Mouse (Mus musculus) kidney, embryonic 14.5 days (tissue): ENCODE data around the gene Padi4. TPM values are rescaled to one million over a fixed set of nuclear protein-coding genes. Genes with fewer than 3 reads are reported as not detected.

Experiments
- ATAC-seq: fragments of 200-750 bp; cut with Nextera tagmentation; 2 replicates; pipeline ENCODE4 v1.8.0; 2017; ENCODE audit warnings: moderate number of reproducible peaks, mild to moderate bottlenecking, moderate TSS enrichment, moderate library complexity; ENCODE audit not compliant: low FRiP score, low TSS enrichment
- H3K27ac ChIP-seq: fragments of 300-500 bp; sonication (generic); 2 replicates; pipeline ENCODE4 v1.5.1; 2014; ENCODE audit warnings: low read depth, mild to moderate bottlenecking, low read length, moderate library complexity, mixed read lengths
- H3K27me3 ChIP-seq: fragments of 300-500 bp; sonication (generic); 2 replicates; pipeline ENCODE4 v1.6.1; 2014; ENCODE audit warnings: mild to moderate bottlenecking, low read length; ENCODE audit not compliant: control insufficient read depth, insufficient read depth
- H3K36me3 ChIP-seq: fragments of 300-500 bp; sonication (generic); 2 replicates; pipeline ENCODE4 v1.6.1; 2014; ENCODE audit warnings: low read length, mixed read lengths; ENCODE audit not compliant: control insufficient read depth, insufficient read depth
- H3K4me1 ChIP-seq: fragments of 300-500 bp; sonication (generic); 2 replicates; pipeline ENCODE4 v1.6.1; 2014; ENCODE audit warnings: low read length, mixed read lengths; ENCODE audit not compliant: control insufficient read depth, insufficient read depth
- H3K4me2 ChIP-seq: fragments of 300-500 bp; sonication (generic); replicated peaks from 2 replicates; pipeline ENCODE4 v1.6.1; 2014; ENCODE audit warnings: low read depth, mild to moderate bottlenecking, low read length
- H3K4me3 ChIP-seq: fragments of 300-500 bp; sonication (generic); 2 replicates; pipeline ENCODE4 v1.5.1; 2014; ENCODE audit warnings: mild to moderate bottlenecking, low read length
- H3K9ac ChIP-seq: fragments of 300-500 bp; sonication (generic); 2 replicates; pipeline ENCODE4 v1.6.1; 2014; ENCODE audit warnings: low read depth, mild to moderate bottlenecking, low read length, moderate library complexity
- H3K9me3 ChIP-seq: fragments of 300-500 bp; sonication (generic); 2 replicates; pipeline ENCODE4 v1.6.1; 2016; ENCODE audit warnings: low read length; ENCODE audit not compliant: control insufficient read depth
- WGBS: fragments of 180-500 bp; shearing (Covaris S2); extraction: QIAGEN DNeasy Blood & Tissue Kit; methylation state at CpG from one replicate; pipeline ENCODE4 v1.1.7; 2014; 5-methylcytosine and 5-hydroxymethylcytosine counted together
- polyA plus RNA-seq: library from polyadenylated mRNA; unstranded; fragments of >200 nt; fragmentation: Nextera tagmentation; extraction: Ambion mirVana; gene quantifications from 2 replicates; pipeline ENCODE4 v1.2.1, GENCODE M21; 2014

Padi4 gene
- polyA plus RNA-seq, 1 experiment from 2014 or later: 1.3 TPM

- Histone ChIP-seq H3K4me2 (no peak overlapping the region), H3K36me3 (peaks cover 71% of the 10 kb centered on the region), H3K27me3 (no peaks in the 10 kb centered on the region), H3K4me3 (no peak overlapping the region), H3K4me1 (no peaks in the 10 kb centered on the region), H3K27ac (no peak overlapping the region), H3K9me3 (no peaks in the 10 kb centered on the region), H3K9ac (no peak overlapping the region)
- 86% methylated on average over 20 of the region's 20 CpGs for WGBS
- ATAC-seq: no peak
Observed at GRCm38 (mm10) chr4:140721968-140722490, 52.0 kb downstream of the Padi4 start.

GRCm38 (mm10) chr4:140720091-140720490, 53.9 kb downstream of the Padi4 start:
- H3K27me3 ChIP-seq: no peaks in the 10 kb centered on the region
- ATAC-seq: no peak
- no peaks in the 10 kb centered on the region for H3K9me3 ChIP-seq
- no peak overlapping the region for H3K4me3 ChIP-seq
- H3K4me2 ChIP-seq: no peak overlapping the region
- H3K4me1 ChIP-seq: no peaks in the 10 kb centered on the region
- WGBS: 94% methylated on average over 5 of the region's 5 CpGs
- H3K9ac ChIP-seq: no peak overlapping the region
- no peak overlapping the region for H3K27ac ChIP-seq
- peaks cover 87% of the 10 kb centered on the region for H3K36me3 ChIP-seq

- Histone ChIP-seq H3K4me3 (no peak overlapping the region), H3K27me3 (no peaks in the 10 kb centered on the region), H3K4me2 (no peak overlapping the region), H3K27ac (no peak overlapping the region), H3K9me3 (no peaks in the 10 kb centered on the region), H3K36me3 (peaks cover 98% of the 10 kb centered on the region), H3K4me1 (peaks cover 3% of the 10 kb centered on the region), H3K9ac (no peak overlapping the region)
- 91% methylated on average over 9 of the region's 9 CpGs for WGBS
- ATAC-seq: no peak
Observed at GRCm38 (mm10) chr4:140718436-140718835, 55.6 kb downstream of the Padi4 start.

- H3K9me3 ChIP-seq: no peaks in the 10 kb centered on the region
- WGBS: 94% methylated on average over 11 of the region's 11 CpGs
- H3K9ac ChIP-seq: no peak overlapping the region
- no peak overlapping the region for H3K4me2 ChIP-seq
- H3K36me3 ChIP-seq: peaks cover 98% of the 10 kb centered on the region
- no peak overlapping the region for H3K4me3 ChIP-seq
- ATAC-seq: no peak
- H3K27me3 ChIP-seq: no peaks in the 10 kb centered on the region
- H3K27ac ChIP-seq: no peak overlapping the region
- peaks cover 10% of the 10 kb centered on the region for H3K4me1 ChIP-seq
Observed at GRCm38 (mm10) chr4:140716994-140717393, 57.0 kb downstream of the Padi4 start.

GRCm38 (mm10) chr4:140714586-140714985, 59.5 kb downstream of the Padi4 start:
- Histone ChIP-seq H3K27ac (no peak overlapping the region), H3K4me1 (peaks cover 10% of the 10 kb centered on the region), H3K9ac (no peak overlapping the region), H3K9me3 (no peaks in the 10 kb centered on the region), H3K4me3 (no peak overlapping the region), H3K4me2 (no peak overlapping the region), H3K27me3 (no peaks in the 10 kb centered on the region), H3K36me3 (peaks cover 98% of the 10 kb centered on the region)
- WGBS: 84% methylated on average over 5 of the region's 5 CpGs
- no peak for ATAC-seq

- WGBS: 55% methylated on average over 29 of the region's 29 CpGs
- peaks cover 98% of the 10 kb centered on the region for H3K36me3 ChIP-seq
- H3K9me3 ChIP-seq: no peaks in the 10 kb centered on the region
- no peak overlapping the region for H3K4me3 ChIP-seq
- peaks cover 10% of the 10 kb centered on the region for H3K4me1 ChIP-seq
- no peaks in the 10 kb centered on the region for H3K27me3 ChIP-seq
- H3K4me2 ChIP-seq: no peak overlapping the region
- peak; percentile 22; the same call in 1 of the 2 replicates for ATAC-seq
- peak overlapping the region; percentile 62; the same call in 1 of the 2 replicates for H3K27ac ChIP-seq
- H3K9ac ChIP-seq: no peak overlapping the region
Observed at GRCm38 (mm10) chr4:140713480-140714365, 60.3 kb downstream of the Padi4 start.

GRCm38 (mm10) chr4:140711360-140711759, 62.7 kb downstream of the Padi4 start:
- H3K4me3 ChIP-seq: no peak overlapping the region
- WGBS: 95% methylated on average over 5 of the region's 5 CpGs
- H3K9ac ChIP-seq: no peak overlapping the region
- no peak for ATAC-seq
- H3K36me3 ChIP-seq: peaks cover 98% of the 10 kb centered on the region
- no peak overlapping the region for H3K27ac ChIP-seq
- peaks cover 16% of the 10 kb centered on the region for H3K4me1 ChIP-seq
- H3K27me3 ChIP-seq: no peaks in the 10 kb centered on the region
- H3K9me3 ChIP-seq: no peaks in the 10 kb centered on the region
- no peak overlapping the region for H3K4me2 ChIP-seq

- peaks cover 16% of the 10 kb centered on the region for H3K4me1 ChIP-seq
- no peaks in the 10 kb centered on the region for H3K27me3 ChIP-seq
- H3K36me3 ChIP-seq: peaks cover 98% of the 10 kb centered on the region
- 79% methylated on average over 10 of the region's 10 CpGs for WGBS
- H3K9ac ChIP-seq: no peak overlapping the region
- H3K9me3 ChIP-seq: no peaks in the 10 kb centered on the region
- no peak overlapping the region for H3K4me2 ChIP-seq
- no peak for ATAC-seq
- H3K4me3 ChIP-seq: no peak overlapping the region
- no peak overlapping the region for H3K27ac ChIP-seq
Observed at GRCm38 (mm10) chr4:140710781-140711180, 63.3 kb downstream of the Padi4 start.

- peaks cover 18% of the 10 kb centered on the region for H3K4me1 ChIP-seq
- no peaks in the 10 kb centered on the region for H3K9me3 ChIP-seq
- no peak overlapping the region for H3K4me2 ChIP-seq
- H3K36me3 ChIP-seq: peaks cover 96% of the 10 kb centered on the region
- no peaks in the 10 kb centered on the region for H3K27me3 ChIP-seq
- no peak overlapping the region for H3K9ac ChIP-seq
- no peak overlapping the region for H3K4me3 ChIP-seq
- WGBS: 68% methylated on average over 10 of the region's 10 CpGs
- no peak overlapping the region for H3K27ac ChIP-seq
- no peak for ATAC-seq
Observed at GRCm38 (mm10) chr4:140709617-140710016, 64.4 kb downstream of the Padi4 start.
